Mouse (Mus musculus) neural tube, embryonic 14.5 days (tissue): Measurements from ENCODE around the gene Mbip. TPM values are rescaled to one million over a fixed set of nuclear protein-coding genes. Genes with fewer than 3 reads are reported as not detected.
A peak's percentile ranks its signal among the peaks of the same experiment; 100 is the strongest.

ENCODE experiments used
- ATAC-seq: fragments of 200-750 bp; cut with Nextera tagmentation; 2 replicates; pipeline ENCODE4 v1.8.0; 2017; ENCODE audit warnings: low read depth, mild to moderate bottlenecking, moderate TSS enrichment, moderate library complexity
- H3K27ac ChIP-seq: fragments of 300-500 bp; sonication (generic); 2 replicates; pipeline ENCODE4 v1.5.1; 2014; ENCODE audit warnings: low read depth, mild to moderate bottlenecking, control low read depth, low read length, moderate library complexity, mixed read lengths
- H3K27me3 ChIP-seq: fragments of 300-500 bp; sonication (generic); 2 replicates; pipeline ENCODE4 v1.6.1; 2014; ENCODE audit warnings: low read length; ENCODE audit not compliant: control insufficient read depth, insufficient read depth
- H3K36me3 ChIP-seq: fragments of 300-500 bp; sonication (generic); 2 replicates; pipeline ENCODE4 v1.6.1; 2014; ENCODE audit warnings: low read length, mixed read lengths; ENCODE audit not compliant: control insufficient read depth, insufficient read depth
- H3K4me1 ChIP-seq: fragments of 300-500 bp; sonication (generic); 2 replicates; pipeline ENCODE4 v1.6.1; 2014; ENCODE audit warnings: low read length; ENCODE audit not compliant: control insufficient read depth, insufficient read depth
- H3K4me2 ChIP-seq: fragments of 300-500 bp; sonication (generic); 2 replicates; pipeline ENCODE4 v1.6.1; 2014; ENCODE audit warnings: mild to moderate bottlenecking, low read depth, low read length, control low read depth
- H3K4me3 ChIP-seq: fragments of 300-500 bp; sonication (generic); 2 replicates; pipeline ENCODE4 v1.5.1; 2014; ENCODE audit warnings: low read depth, low read length, control low read depth, mixed read lengths
- H3K9ac ChIP-seq: fragments of 300-500 bp; sonication (generic); replicated peaks from 2 replicates; pipeline ENCODE4 v1.6.1; 2014; ENCODE audit warnings: low read depth, mild to moderate bottlenecking, control low read depth, low read length, mixed read lengths
- H3K9me3 ChIP-seq: fragments of 300-500 bp; sonication (generic); 2 replicates; pipeline ENCODE4 v1.6.1; 2016; ENCODE audit warnings: low read length; ENCODE audit not compliant: control insufficient read depth
- WGBS: fragments of 180-500 bp; shearing (Covaris S2); extraction: QIAGEN DNeasy Blood & Tissue Kit; methylation state at CpG from one replicate; pipeline ENCODE4 v1.1.7; 2014; 5-methylcytosine and 5-hydroxymethylcytosine counted together
- polyA plus RNA-seq: library from polyadenylated mRNA; unstranded; fragments of >200 nt; fragmentation: Nextera tagmentation; extraction: Ambion mirVana; gene quantifications from 2 replicates; pipeline ENCODE4 v1.2.1, GENCODE M21; 2014

The Mbip gene
- polyA plus RNA-seq, 1 experiment from 2014 or later, result 50.1 TPM

DNA sequence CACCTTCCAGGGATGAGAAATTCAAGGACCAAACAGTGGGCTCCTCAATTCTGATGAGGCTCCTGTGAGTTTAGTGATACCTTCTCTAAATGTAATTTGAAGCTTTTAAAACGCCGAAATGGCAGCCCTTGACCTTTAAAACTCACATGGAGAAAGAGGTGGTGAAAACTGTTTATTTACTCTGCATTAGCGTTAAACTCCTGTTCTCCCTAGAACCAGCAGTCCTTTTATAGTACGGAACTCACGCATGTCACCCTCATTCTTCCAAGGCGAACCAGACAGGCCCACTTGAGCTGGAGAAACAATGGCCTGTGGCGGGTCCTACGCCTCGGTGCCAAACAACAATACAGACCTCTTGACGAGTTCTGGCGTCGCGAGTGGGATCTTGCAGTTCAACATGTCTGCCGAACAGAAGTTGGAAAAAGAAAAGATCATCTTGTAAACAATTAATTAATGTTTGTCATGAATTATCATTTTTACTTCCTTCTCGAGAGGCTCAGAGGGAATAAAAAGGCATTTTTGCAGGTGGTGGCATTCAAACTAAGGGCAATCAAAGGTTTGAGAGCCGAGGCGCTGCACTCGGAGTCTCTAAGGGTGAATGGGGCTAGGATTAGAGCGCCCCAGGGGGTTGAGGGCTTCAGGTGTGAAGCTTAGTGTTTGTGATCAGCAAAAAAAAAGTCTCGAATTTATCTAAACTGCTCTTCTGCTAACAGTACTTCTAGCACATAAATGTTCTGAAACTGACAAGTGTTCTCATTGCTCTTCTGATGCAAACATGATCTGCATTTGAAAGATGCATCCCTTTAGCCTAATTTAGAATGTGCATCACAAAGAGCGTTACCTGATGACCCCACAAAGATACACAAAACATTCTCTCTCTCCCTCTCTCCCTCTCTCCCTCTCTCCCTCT, 47.5 kb downstream of the Mbip start:
- no peak overlapping the region for H3K4me3 ChIP-seq
- no peak overlapping the region for H3K27ac ChIP-seq
- H3K4me1 ChIP-seq, result peaks cover 10% of the 10 kb centered on the region; the same call in 1 of the 2 replicates
- H3K9ac ChIP-seq, result no peak overlapping the region
- peaks cover 8% of the 10 kb centered on the region; the same call in 1 of the 2 replicates for H3K27me3 ChIP-seq
- WGBS, result 8% methylated on average over 21 of the region's 21 CpGs
- no peaks in the 10 kb centered on the region for H3K36me3 ChIP-seq
- H3K9me3 ChIP-seq, result no peaks in the 10 kb centered on the region
- no peak for ATAC-seq
- peak overlapping the region; percentile 21; the same call in 1 of the 2 replicates for H3K4me2 ChIP-seq

DNA sequence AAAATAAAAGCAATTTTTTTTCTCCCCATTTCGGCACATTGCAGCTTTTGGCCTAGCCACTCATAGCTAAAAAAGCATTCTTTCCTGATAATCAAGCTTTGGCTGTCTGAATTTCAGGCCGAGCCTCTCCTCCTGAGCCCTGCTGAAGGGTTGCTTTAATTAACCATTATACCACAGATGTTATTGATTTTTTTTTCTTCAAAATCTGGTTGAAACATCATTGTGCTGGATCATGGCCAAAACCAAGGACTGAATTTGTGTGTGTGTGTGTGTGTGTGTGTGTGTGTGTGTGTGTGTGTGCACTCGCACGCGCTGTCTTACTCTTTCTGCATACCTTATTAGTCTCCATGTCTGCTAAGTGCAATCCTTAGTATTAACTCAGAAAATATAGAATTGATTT, 48.6 kb downstream of the Mbip start:
- H3K27ac ChIP-seq, result no peak overlapping the region
- WGBS, result 53% methylated on average over 5 of the region's 5 CpGs
- no peaks in the 10 kb centered on the region for H3K36me3 ChIP-seq
- no peaks in the 10 kb centered on the region for H3K9me3 ChIP-seq
- H3K4me2 ChIP-seq, result no peak overlapping the region
- H3K4me3 ChIP-seq, result no peak overlapping the region
- H3K4me1 ChIP-seq, result peaks cover 6% of the 10 kb centered on the region; the same call in 1 of the 2 replicates
- no peak for ATAC-seq
- no peak overlapping the region for H3K9ac ChIP-seq
- peaks cover 8% of the 10 kb centered on the region; the same call in 1 of the 2 replicates for H3K27me3 ChIP-seq

DNA sequence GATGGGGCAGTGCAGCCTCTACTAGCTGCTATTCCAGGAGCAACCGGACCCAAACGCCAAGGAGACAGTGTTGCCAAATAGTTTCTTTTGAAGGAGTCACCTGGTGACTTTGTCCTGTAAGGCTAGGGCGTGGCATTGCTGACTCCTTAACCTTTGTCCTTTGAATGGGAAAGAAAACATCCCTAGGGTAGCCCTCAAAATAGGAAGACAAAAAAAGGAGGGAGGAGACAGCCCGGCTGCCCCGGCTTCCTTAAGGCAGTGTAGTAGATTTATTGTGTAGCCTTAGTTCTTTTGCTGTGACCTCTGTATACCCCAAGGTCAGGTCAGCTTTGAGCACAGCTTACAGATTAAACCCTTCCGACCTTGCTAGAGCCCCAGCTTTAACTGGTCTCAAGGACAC, 49.2 kb downstream of the Mbip start:
- peaks cover 2% of the 10 kb centered on the region; the same call in 1 of the 2 replicates for H3K4me1 ChIP-seq
- peaks cover 8% of the 10 kb centered on the region; the same call in 1 of the 2 replicates for H3K27me3 ChIP-seq
- H3K27ac ChIP-seq, result no peak overlapping the region
- no peaks in the 10 kb centered on the region for H3K36me3 ChIP-seq
- H3K9me3 ChIP-seq, result no peaks in the 10 kb centered on the region
- no peak overlapping the region for H3K4me2 ChIP-seq
- WGBS, result 13% methylated on average over 6 of the region's 6 CpGs
- ATAC-seq, result no peak
- H3K4me3 ChIP-seq, result no peak overlapping the region
- no peak overlapping the region for H3K9ac ChIP-seq

DNA sequence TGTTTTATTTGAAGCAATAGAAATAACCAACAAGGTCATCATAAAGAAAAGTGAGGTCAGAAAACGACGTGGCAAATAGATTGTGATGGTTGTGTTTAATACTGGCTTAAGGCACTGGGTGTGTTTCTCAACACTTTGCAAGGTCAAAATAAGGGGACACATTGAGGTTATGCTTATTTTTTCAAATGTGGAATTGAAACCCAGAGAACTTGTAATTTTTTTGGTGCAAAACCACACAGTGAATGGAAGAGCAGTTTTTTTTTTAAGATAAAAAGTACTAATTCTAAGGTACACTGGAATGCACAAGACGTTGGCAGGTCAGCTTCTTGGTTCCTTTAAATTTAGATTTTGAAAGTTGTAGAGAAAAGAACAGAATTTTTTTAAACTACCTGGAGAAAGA, 50.5 kb downstream of the Mbip start:
- no peak overlapping the region for H3K4me3 ChIP-seq
- no peaks in the 10 kb centered on the region for H3K9me3 ChIP-seq
- no peaks in the 10 kb centered on the region for H3K36me3 ChIP-seq
- 72% methylated on average over 3 of the region's 3 CpGs for WGBS
- no peak overlapping the region for H3K4me2 ChIP-seq
- no peak overlapping the region for H3K9ac ChIP-seq
- peaks cover 8% of the 10 kb centered on the region; the same call in 1 of the 2 replicates for H3K27me3 ChIP-seq
- no peak overlapping the region for H3K27ac ChIP-seq
- ATAC-seq, result no peak
- no peaks in the 10 kb centered on the region for H3K4me1 ChIP-seq

DNA sequence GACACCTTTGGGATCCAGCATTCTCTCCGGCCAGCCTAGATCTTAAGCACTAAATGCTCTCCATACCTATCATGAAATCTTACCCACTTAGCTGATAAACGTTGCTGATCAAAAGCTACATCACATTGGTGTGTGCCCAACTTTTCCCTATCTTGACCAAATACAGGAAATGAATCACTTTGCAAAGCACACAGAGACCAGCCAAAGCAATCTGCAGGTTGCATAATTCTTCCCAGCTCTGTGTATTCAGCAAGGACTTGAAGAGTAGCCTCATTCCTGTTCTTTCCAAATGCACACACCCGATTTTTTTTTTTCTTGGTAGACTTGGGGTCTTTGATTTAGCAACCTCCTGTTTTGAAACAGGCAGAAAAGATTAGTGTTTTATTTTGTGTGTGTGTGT, 57.1 kb downstream of the Mbip start:
- Histone ChIP-seq H3K4me2 (no peak overlapping the region), H3K9me3 (no peaks in the 10 kb centered on the region), H3K9ac (no peak overlapping the region), H3K27me3 (no peaks in the 10 kb centered on the region), H3K4me1 (no peaks in the 10 kb centered on the region), H3K36me3 (no peaks in the 10 kb centered on the region), H3K27ac (no peak overlapping the region), H3K4me3 (no peak overlapping the region)
- WGBS, result 91% methylated on average over 3 of the region's 3 CpGs
- no peak for ATAC-seq

DNA sequence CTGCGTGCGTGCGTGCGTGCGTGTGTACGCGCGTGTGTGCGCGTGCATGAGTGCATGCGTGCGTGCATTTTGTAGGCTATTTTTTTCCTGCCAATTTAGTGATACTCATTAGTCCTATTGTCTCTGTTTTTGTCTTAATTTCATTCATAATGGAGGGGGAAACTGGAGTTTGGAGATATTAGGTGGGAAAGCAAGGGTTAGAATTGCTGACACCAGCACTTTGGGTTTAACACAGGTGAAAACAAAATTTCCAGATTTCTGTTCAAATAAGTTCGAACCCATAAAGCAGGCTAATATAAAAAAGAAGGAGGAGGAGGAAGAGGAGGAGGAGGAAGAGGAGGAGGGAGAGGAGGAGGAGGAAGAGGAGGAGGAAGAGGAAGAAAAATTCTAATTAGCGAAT, 58.9 kb downstream of the Mbip start:
- no peak overlapping the region for H3K9ac ChIP-seq
- no peak overlapping the region for H3K4me2 ChIP-seq
- no peaks in the 10 kb centered on the region for H3K4me1 ChIP-seq
- no peak overlapping the region for H3K4me3 ChIP-seq
- WGBS, result 97% methylated on average over 14 of the region's 14 CpGs
- ATAC-seq, result no peak
- H3K27ac ChIP-seq, result no peak overlapping the region
- no peaks in the 10 kb centered on the region for H3K27me3 ChIP-seq
- no peaks in the 10 kb centered on the region for H3K9me3 ChIP-seq
- no peaks in the 10 kb centered on the region for H3K36me3 ChIP-seq

DNA sequence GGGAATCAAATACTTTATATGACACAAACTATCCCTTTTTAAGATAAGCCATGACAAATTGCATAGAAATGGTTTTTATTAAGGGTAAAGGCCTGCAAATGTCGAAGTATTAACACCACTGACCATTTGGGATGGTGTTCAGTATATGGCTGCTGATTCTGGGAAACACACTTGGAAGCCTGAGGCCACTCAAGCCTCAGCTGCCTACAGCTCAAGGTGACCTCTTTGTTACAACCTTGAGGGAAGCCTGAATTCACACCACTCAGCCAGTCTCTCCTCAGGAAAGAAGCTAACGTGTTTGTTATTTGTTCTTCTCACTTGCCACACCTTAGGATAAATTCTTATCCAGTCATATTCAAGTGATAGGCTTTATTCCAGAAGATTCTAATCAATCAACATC, 61.5 kb downstream of the Mbip start:
- ATAC-seq, result no peak
- WGBS, result 76% methylated on average over 2 of the region's 2 CpGs
- Histone ChIP-seq H3K27ac (no peak overlapping the region), H3K9me3 (no peaks in the 10 kb centered on the region), H3K4me1 (no peaks in the 10 kb centered on the region), H3K9ac (no peak overlapping the region), H3K4me3 (no peak overlapping the region), H3K4me2 (no peak overlapping the region), H3K36me3 (no peaks in the 10 kb centered on the region), H3K27me3 (no peaks in the 10 kb centered on the region)

DNA sequence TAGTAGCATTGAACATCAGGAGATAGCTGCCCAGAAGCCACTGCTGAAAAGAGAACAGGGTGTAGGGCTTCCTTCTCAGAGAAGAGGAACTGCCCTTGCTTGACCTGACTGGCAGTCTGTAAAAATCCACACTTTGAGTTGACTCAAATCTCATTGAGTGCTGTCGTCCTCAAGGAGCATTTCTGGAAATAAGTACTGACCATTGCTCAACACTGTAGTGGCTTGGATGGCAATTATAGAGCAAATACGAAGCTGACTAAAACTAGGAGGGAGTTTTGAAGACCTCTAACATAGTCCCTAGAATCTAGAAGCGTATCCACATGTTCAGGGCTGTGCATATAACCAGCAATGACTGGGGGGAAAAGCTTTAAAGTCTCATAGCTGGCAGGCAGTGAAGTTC, 64.0 kb downstream of the Mbip start:
- Histone ChIP-seq H3K27me3 (no peaks in the 10 kb centered on the region), H3K9me3 (no peaks in the 10 kb centered on the region), H3K4me3 (no peak overlapping the region), H3K27ac (no peak overlapping the region), H3K4me2 (no peak overlapping the region), H3K36me3 (no peaks in the 10 kb centered on the region), H3K9ac (no peak overlapping the region), H3K4me1 (no peaks in the 10 kb centered on the region)
- 86% methylated on average over 3 of the region's 3 CpGs for WGBS
- ATAC-seq, result no peak
